Mouse (Mus musculus) ES-E14 (cell line): ENCODE data around the gene Pak6.
"Not testable (repeated sequence)": the region's sequence is repeated elsewhere in the genome, so short reads cannot be mapped to it uniquely, and the experiment has no call there.

Experiments used
- HCFC1 ChIP-seq: IDR thresholded peaks from 2 replicates; pipeline ENCODE4 v1.6.1; 2012; ENCODE audit warnings: low read length, inconsistent platforms, borderline replicate concordance; ENCODE audit not compliant: insufficient read depth
- ZC3H11A ChIP-seq: IDR thresholded peaks from 2 replicates; pipeline ENCODE4 v1.6.1; 2012; ENCODE audit warnings: low read depth, mild to moderate bottlenecking, inconsistent platforms, low read length, borderline replicate concordance
- ZNF384 ChIP-seq: IDR thresholded peaks from 2 replicates; pipeline ENCODE4 v1.6.1; 2012; ENCODE audit warnings: low read depth, low read length, inconsistent platforms

GRCm38 (mm10) chr2:118650697-118651096 lies 12.4 kb upstream of the Pak6 start:
- TF ChIP-seq ZNF384, ZC3H11A, HCFC1: not testable (repeated sequence)
